Mouse (Mus musculus): ENCODE results near the gene Npm3. TPM values are rescaled to one million over a fixed set of nuclear protein-coding genes. Genes with fewer than 3 reads are reported as not detected.

Gene Npm3
- total and polyA plus RNA-seq, 2 experiments from 2014 or later, result 6.5 to 40.2 TPM

- H3K4me1 ChIP-seq (ENCODE audit: insufficient read depth, low read length), result no peaks in the 10 kb centered on the region
- ATAC-seq (ENCODE audit: low FRiP score) (no peak), DNase-seq (ENCODE audit: low spot score) (no peak)
- H3K36me3 ChIP-seq (ENCODE audit: insufficient read depth, low read length), result no peaks in the 10 kb centered on the region
- H3K4me2 ChIP-seq (ENCODE audit: low read depth, low read length, poor library complexity, severe bottlenecking), result no peak overlapping the region
- H3K27ac ChIP-seq (ENCODE audit: low read depth, low read length), result no peak overlapping the region
- no peaks in the 10 kb centered on the region for H3K9me3 ChIP-seq (ENCODE audit: low read length)
- WGBS, result 80% methylated on average over 11 of the region's 13 CpGs
- no peak overlapping the region for H3K4me3 ChIP-seq (ENCODE audit: low read depth, low read length)
- H3K27me3 ChIP-seq (ENCODE audit: insufficient read depth, low read length), result no peaks in the 10 kb centered on the region
- H3K9ac ChIP-seq (replicated peaks; ENCODE audit: low read length, poor library complexity, severe bottlenecking), result no peak overlapping the region
- no peak for TF ChIP-seq CTCF (IDR thresholded peaks at IDR 0.05)
These were observed 40.8 kb upstream of the Npm3 start for GRCm38 (mm10) chr19:45789888-45790874.

- Histone ChIP-seq H3K4me2 (ENCODE audit: low read depth, low read length, poor library complexity, severe bottlenecking) (no peak overlapping the region), H3K36me3 (ENCODE audit: insufficient read depth, low read length) (no peaks in the 10 kb centered on the region), H3K4me1 (ENCODE audit: insufficient read depth, low read length) (no peaks in the 10 kb centered on the region), H3K27me3 (ENCODE audit: insufficient read depth, low read length) (no peaks in the 10 kb centered on the region), H3K4me3 (ENCODE audit: low read depth, low read length) (no peak overlapping the region), H3K9ac (replicated peaks; ENCODE audit: low read length, poor library complexity, severe bottlenecking) (no peak overlapping the region), H3K27ac (ENCODE audit: low read depth, low read length) (no peak overlapping the region), H3K9me3 (ENCODE audit: low read length) (no peaks in the 10 kb centered on the region)
- DNase-seq (ENCODE audit: low spot score), result no peak
- WGBS, result 80% methylated on average over 7 of the region's 7 CpGs
- ATAC-seq (ENCODE audit: low FRiP score), result no peak
- TF ChIP-seq CTCF (IDR thresholded peaks at IDR 0.05), result no peak
These were observed 40.0 kb upstream of the Npm3 start for GRCm38 (mm10) chr19:45789365-45789764.

GRCm38 (mm10) chr19:45788337-45788736 is 38.9 kb upstream of the Npm3 start:
- no peak overlapping the region for H3K4me2 ChIP-seq (ENCODE audit: low read depth, low read length, poor library complexity, severe bottlenecking)
- H3K36me3 ChIP-seq (ENCODE audit: insufficient read depth, low read length), result no peaks in the 10 kb centered on the region
- WGBS, result 86% methylated on average over 4 of the region's 4 CpGs
- no peak overlapping the region for H3K9ac ChIP-seq (replicated peaks; ENCODE audit: low read length, poor library complexity, severe bottlenecking)
- no peak overlapping the region for H3K4me3 ChIP-seq (ENCODE audit: low read depth, low read length)
- no peaks in the 10 kb centered on the region for H3K9me3 ChIP-seq (ENCODE audit: low read length)
- ATAC-seq (ENCODE audit: low FRiP score) (no peak), DNase-seq (ENCODE audit: low spot score) (no peak)
- no peaks in the 10 kb centered on the region for H3K4me1 ChIP-seq (ENCODE audit: insufficient read depth, low read length)
- TF ChIP-seq CTCF (IDR thresholded peaks at IDR 0.05), result no peak
- no peaks in the 10 kb centered on the region for H3K27me3 ChIP-seq (ENCODE audit: insufficient read depth, low read length)
- H3K27ac ChIP-seq (ENCODE audit: low read depth, low read length), result no peak overlapping the region

GRCm38 (mm10) chr19:45787450-45787849 is 38.1 kb upstream of the Npm3 start:
- no peaks in the 10 kb centered on the region for H3K36me3 ChIP-seq (ENCODE audit: insufficient read depth, low read length)
- no peaks in the 10 kb centered on the region for H3K9me3 ChIP-seq (ENCODE audit: low read length)
- H3K4me3 ChIP-seq (ENCODE audit: low read depth, low read length), result no peak overlapping the region
- DNase-seq (ENCODE audit: low spot score), result no peak
- H3K4me2 ChIP-seq (ENCODE audit: low read depth, low read length, poor library complexity, severe bottlenecking), result no peak overlapping the region
- WGBS, result 75% methylated on average over 3 of the region's 3 CpGs
- no peaks in the 10 kb centered on the region for H3K4me1 ChIP-seq (ENCODE audit: insufficient read depth, low read length)
- ATAC-seq (ENCODE audit: low FRiP score), result no peak
- no peak overlapping the region for H3K9ac ChIP-seq (replicated peaks; ENCODE audit: low read length, poor library complexity, severe bottlenecking)
- TF ChIP-seq CTCF (IDR thresholded peaks at IDR 0.05), result no peak
- no peaks in the 10 kb centered on the region for H3K27me3 ChIP-seq (ENCODE audit: insufficient read depth, low read length)
- H3K27ac ChIP-seq (ENCODE audit: low read depth, low read length), result no peak overlapping the region

GRCm38 (mm10) chr19:45785470-45785869 is 36.1 kb upstream of the Npm3 start:
- peaks cover 7% of the 10 kb centered on the region; the same call in 1 of the 2 replicates for H3K4me1 ChIP-seq (ENCODE audit: insufficient read depth, low read length)
- DNase-seq (ENCODE audit: low spot score), result no peak
- H3K4me2 ChIP-seq (ENCODE audit: low read depth, low read length, poor library complexity, severe bottlenecking), result no peak overlapping the region
- no peaks in the 10 kb centered on the region for H3K9me3 ChIP-seq (ENCODE audit: low read length)
- TF ChIP-seq CTCF (IDR thresholded peaks at IDR 0.05), result no peak
- H3K27ac ChIP-seq (ENCODE audit: low read depth, low read length), result no peak overlapping the region
- 56% methylated on average over 3 of the region's 3 CpGs for WGBS
- no peaks in the 10 kb centered on the region for H3K27me3 ChIP-seq (ENCODE audit: insufficient read depth, low read length)
- H3K36me3 ChIP-seq (ENCODE audit: insufficient read depth, low read length), result no peaks in the 10 kb centered on the region
- no peak overlapping the region for H3K9ac ChIP-seq (replicated peaks; ENCODE audit: low read length, poor library complexity, severe bottlenecking)
- no peak for ATAC-seq (ENCODE audit: low FRiP score)
- no peak overlapping the region for H3K4me3 ChIP-seq (ENCODE audit: low read depth, low read length)

GRCm38 (mm10) chr19:45783933-45784576 is 34.7 kb upstream of the Npm3 start:
- peak overlapping the region; percentile 81; the same call in 1 of the 2 replicates for H3K4me3 ChIP-seq (ENCODE audit: low read depth, low read length)
- no peaks in the 10 kb centered on the region for H3K9me3 ChIP-seq (ENCODE audit: low read length)
- 0 out of 2 replicates have a peak, but pooled peaks cover 3% of the 10 kb centered on the region for H3K36me3 ChIP-seq (ENCODE audit: insufficient read depth, low read length)
- peak overlapping the region; percentile 44 for H3K4me2 ChIP-seq (ENCODE audit: low read depth, low read length, poor library complexity, severe bottlenecking)
- no peak overlapping the region for H3K9ac ChIP-seq (replicated peaks; ENCODE audit: low read length, poor library complexity, severe bottlenecking)
- no peaks in the 10 kb centered on the region for H3K27me3 ChIP-seq (ENCODE audit: insufficient read depth, low read length)
- DNase-seq (ENCODE audit: low spot score) (no peak), ATAC-seq (ENCODE audit: low FRiP score) (no peak)
- 0 out of 2 replicates have a peak overlapping the region, but pooled peaks have one; percentile 13 for H3K27ac ChIP-seq (ENCODE audit: low read depth, low read length)
- TF ChIP-seq CTCF (IDR thresholded peaks at IDR 0.05), result no peak
- 33% methylated on average over 17 of the region's 17 CpGs for WGBS
- H3K4me1 ChIP-seq (ENCODE audit: insufficient read depth, low read length), result peaks cover 12% of the 10 kb centered on the region; the same call in 1 of the 2 replicates

All from midbrain, postnatal 0 days (tissue).